Mouse (Mus musculus) heart, postnatal 10 days (tissue): ENCODE measurements around the gene Igf1. TPM values are rescaled to one million over a fixed set of nuclear protein-coding genes. Genes with fewer than 3 reads are reported as not detected.

Experiments
- total RNA-seq, 2 experiments: library from RNA; stranded (reverse); gene quantifications; 2 replicates each; pipeline ENCODE4 v1.2.3; 2021

Igf1 gene
- total RNA-seq, 2 experiments from 2014 or later = 42.5 to 57.0 TPM

Other genes with a start within 250 kb of the Igf1 start
- gene Pmch, start 232.8 kb downstream of the Igf1 start, total RNA-seq = not detected